Mouse (Mus musculus): ENCODE data around the gene Nthl1.
"Not testable (repeated sequence)": the region's sequence is repeated elsewhere in the genome, so short reads cannot be mapped to it uniquely, and the experiment has no call there.

Gene Nthl1

DNA sequence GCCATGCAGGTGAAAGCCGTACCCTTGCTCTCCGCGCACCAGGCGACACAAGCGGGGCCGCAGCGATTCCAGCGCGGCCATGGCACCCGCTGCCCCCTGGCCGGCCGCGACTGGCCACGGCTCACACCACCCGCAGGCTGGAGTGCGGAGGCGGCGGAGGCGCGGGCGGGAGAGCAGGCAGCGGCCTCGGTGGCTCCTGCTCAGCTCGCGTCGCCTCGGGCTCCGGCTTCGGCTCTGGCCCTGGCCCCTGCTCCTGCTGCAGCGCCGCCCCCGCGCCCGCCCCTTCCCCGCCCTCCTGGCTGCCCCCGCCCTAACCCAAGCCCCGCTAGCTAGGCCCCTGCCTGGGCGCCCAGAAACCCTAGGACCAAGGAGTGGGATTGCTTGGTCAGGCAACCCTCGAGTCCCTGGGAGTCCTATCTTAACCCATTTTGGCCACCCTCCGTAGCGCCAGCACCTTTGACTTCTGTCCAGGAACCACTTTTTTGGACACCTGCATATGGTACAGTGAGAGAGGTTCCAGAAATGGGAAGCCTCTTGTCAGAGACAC lies 17.7 kb downstream of the Nthl1 start, which contains the start of gene Slc9a3r2:
Gene Slc9a3r2 (minus strand): TSS at position 258 of the 547 bp plus-strand sequence.
- DNase-seq (ENCODE audit: low read depth), result no peak

- DNase-seq (ENCODE audit: low read depth), result no peak
Observed at GRCm38 (mm10) chr17:24650766-24651165, 18.3 kb downstream of the Nthl1 start.

- no peak for DNase-seq (ENCODE audit: low read depth)
Observed at GRCm38 (mm10) chr17:24651835-24652234, 19.4 kb downstream of the Nthl1 start.

- peak; percentile 86 for DNase-seq (ENCODE audit: low read depth)
Observed at GRCm38 (mm10) chr17:24653967-24654710, 21.7 kb downstream of the Nthl1 start.

DNA sequence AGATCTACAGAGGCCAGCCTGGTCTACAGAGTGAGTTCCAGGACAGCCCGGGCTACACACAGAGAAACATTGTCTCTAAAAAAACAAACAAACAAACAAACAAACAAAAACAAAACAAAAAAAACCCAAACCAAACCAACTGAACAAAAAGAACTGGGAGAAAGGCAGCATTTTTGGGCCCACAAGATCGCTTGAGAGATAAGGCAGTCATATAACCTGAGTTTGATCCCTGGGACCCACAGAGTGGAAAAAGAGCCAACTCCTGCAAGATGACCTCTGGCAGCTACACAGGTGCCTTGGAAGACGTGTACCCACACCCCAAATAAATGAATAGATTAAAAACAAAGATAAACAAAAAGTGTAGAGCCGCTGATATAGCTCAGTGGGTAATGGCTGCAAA lies 22.5 kb downstream of the Nthl1 start:
- DNase-seq (ENCODE audit: low read depth), result no peak

GRCm38 (mm10) chr17:24658017-24658758 lies 25.7 kb downstream of the Nthl1 start, which contains the start of gene Npw:
TSS of gene Npw (minus strand) at chr17:24658457.
- peak; percentile 33 for DNase-seq (ENCODE audit: low read depth)

GRCm38 (mm10) chr17:24667011-24667410 lies 34.5 kb downstream of the Nthl1 start:
- DNase-seq (ENCODE audit: low read depth), result not testable (repeated sequence)

DNA sequence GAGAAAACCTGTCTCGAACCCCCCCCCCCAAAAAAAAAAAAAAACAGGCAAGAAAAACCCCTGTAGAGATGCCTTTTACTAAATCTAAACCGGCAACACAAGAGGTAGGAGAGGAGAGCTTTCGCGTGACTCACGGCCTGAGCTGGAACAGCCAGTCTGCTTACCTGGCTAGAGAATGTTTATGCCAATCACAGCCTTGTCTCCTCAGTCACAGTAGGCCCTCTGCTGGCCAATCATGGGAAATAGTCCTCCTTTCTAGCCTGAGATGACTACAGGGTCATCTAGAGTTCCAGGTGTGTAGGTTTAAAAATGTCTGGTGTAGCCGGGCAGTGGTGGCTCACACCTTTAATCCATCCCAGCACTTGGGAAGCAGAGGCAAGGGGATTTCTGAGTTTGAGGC lies 34.9 kb downstream of the Nthl1 start:
- peak; percentile 84 for DNase-seq (ENCODE audit: low read depth)

GRCm38 (mm10) chr17:24669214-24669544 lies 36.7 kb downstream of the Nthl1 start:
- DNase-seq (ENCODE audit: low read depth), result peak; percentile 47

- peak; percentile 95 for DNase-seq (ENCODE audit: low read depth)
Observed at GRCm38 (mm10) chr17:24669545-24670245, 37.2 kb downstream of the Nthl1 start, which contains the start of gene Zfp598. TSS of gene Zfp598 (plus strand) at chr17:24669687.

DNA sequence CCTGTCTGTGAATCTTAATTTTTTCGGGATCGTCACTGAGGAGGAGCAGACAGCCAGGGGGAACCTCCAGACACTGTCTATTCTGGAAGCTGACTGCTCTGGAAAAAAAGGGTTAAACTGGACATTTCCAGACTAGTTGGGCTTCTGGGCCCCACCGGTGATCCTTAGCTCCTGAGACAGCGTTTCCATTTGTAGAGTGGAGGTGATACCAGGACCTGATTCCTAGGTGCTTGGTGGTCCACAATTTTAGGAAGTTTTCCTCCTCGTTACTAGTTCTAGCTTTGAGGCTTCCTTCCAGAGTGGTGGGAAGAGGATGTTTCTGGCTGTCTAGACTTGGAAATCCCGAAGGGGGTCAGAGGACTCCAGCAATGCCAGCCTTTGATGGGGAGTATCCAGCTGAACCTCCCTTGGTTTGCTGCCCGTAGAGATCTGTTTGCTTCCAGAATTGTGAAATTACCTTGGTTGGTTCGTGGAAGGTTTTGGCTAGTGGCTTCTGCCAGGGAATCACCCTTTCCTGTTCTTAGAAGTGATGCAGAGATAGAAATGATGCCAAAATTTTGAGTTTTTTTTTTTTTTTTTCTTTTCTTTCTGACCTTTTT lies 37.9 kb downstream of the Nthl1 start:
- DNase-seq (ENCODE audit: low read depth), result no peak

DNA sequence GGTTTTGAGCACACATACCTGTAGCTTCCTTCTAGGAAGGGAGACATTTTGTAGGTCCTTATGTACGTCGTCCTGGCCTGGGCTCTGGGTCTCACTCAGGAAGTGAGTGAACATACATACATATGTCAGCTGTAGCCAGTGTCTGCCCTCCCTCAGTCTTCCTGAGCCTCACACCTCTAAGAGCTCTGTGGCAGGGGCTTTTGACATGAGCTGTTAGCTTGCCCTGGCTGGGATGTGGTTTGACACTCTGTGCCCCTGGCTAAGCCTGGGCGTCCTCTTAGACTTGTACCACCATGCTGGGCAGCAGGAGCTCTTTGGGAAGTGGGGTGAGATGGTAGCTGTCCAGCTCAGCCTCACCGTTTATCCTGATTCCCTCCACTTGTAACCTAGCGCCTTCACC lies 38.9 kb downstream of the Nthl1 start:
- DNase-seq (ENCODE audit: low read depth), result no peak

DNA sequence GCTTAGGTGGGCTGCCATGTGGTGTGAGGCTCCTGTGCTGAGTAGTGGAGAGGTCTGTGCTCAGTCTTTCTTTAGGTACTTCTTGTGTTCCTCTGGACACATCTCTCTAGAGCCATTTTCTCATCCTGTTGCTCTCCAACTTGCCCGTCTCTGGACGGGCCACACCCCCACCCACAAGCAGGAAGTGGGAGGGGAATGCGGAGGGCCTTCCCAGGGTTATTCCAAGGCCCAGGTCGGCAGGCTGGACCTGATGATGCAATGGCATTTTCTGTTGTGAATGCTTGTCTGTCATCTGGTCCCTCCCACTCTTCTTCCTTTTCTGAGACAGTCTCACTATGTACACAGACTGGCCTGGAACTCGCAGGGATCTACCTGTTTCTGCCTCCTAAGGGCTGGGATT lies 39.7 kb downstream of the Nthl1 start:
- no peak for DNase-seq (ENCODE audit: low read depth)

- no peak for DNase-seq (ENCODE audit: low read depth)
Observed at GRCm38 (mm10) chr17:24674277-24674676, 41.8 kb downstream of the Nthl1 start.

DNA sequence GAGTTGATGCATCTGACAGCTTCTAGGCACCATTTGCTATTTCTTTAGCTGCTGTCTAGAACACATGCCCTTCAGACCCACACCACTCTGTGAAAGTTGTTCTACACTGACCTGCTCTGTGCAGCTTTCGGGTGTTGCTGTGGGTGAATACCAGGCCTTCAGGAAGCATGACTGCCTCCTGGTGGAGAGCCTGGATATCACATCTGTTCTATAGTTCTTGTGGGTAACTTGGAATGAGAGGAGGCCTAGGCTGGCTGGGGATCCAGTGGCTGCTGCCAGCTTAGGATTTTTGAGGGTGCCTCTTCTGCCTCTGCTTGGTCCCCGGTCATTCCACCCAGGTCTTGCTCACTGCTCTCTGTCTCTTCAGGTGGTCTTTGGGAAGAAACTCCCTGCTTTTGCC lies 43.7 kb downstream of the Nthl1 start:
- peak; percentile 88 for DNase-seq (ENCODE audit: low read depth)

- no peak for DNase-seq (ENCODE audit: low read depth)
Observed at GRCm38 (mm10) chr17:24676877-24677276, 44.4 kb downstream of the Nthl1 start.

GRCm38 (mm10) chr17:24677500-24678080 lies 45.1 kb downstream of the Nthl1 start:
- no peak for DNase-seq (ENCODE audit: low read depth)

DNA sequence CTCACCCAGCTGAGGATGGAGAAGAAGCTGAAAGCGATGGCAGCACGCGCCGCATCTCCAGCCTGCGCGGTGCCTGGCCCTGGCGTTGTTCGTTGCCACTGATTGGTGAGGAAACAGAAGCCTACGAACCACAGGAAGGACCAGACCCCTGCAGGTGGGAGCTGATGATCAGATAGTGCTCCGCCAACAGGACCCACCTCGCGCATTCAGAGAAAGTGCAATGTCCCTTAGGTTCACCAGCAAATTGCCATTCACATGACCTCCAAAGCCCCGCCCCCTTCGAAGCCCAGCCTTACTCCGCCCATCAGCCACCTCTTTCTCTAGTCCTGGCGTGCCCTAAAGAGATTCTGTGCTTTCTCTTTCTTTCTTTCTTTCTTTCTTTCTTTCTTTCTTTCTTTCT lies 54.0 kb downstream of the Nthl1 start:
- peak; percentile 65 for DNase-seq (ENCODE audit: low read depth)

DNA sequence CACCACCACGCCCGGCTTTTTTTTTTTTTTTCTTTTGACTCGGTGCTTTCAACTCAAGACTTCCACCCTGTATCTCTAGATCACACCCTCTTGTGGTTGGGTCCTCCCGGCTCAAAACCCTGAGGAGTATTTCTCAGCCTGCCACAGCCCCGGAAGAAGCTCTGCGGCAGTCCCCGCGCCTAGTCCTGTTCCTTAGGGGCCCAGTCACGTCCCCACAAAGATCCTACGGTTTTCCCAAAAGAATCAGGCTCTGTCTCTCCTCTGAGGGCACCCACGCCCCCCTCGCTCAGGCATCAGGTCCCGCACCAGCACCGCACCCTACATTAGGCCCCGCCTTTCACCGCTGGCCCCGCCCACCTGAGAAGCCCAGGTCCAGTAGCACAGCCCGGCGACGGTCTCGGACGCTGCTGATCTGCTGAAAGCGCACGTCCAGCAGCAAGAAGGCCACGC lies 54.7 kb downstream of the Nthl1 start:
- DNase-seq (ENCODE audit: low read depth), result peak; percentile 78

- DNase-seq (ENCODE audit: low read depth), result no peak
Observed at GRCm38 (mm10) chr17:24687599-24687998, 55.1 kb downstream of the Nthl1 start.
